Mouse (Mus musculus): Measurements from ENCODE around the gene Med19. TPM values are rescaled to one million over a fixed set of nuclear protein-coding genes. Genes with fewer than 3 reads are reported as not detected.

Gene Med19
- total RNA-seq (2014; rRNA removed) (46.8 and 47.5 TPM in 2 replicates), polyA plus RNA-seq (2015; fragmentation: Nextera tagmentation; extraction: Ambion mirVana) (45.8 and 48.7 TPM in 2 replicates)

GRCm38 (mm10) chr2:84677968-84678880 lies at the start of gene Med19, which contains the start of gene Gm28635:
Gene Med19, plus strand, starts transcription at chr2:84678402.
Gene Gm28635, minus strand, starts transcription at chr2:84678041.
- Histone ChIP-seq H3K9me3 (ENCODE audit: low read length) (no peaks in the 10 kb centered on the region), H3K36me3 (ENCODE audit: insufficient read depth) (peaks cover 30% of the 10 kb centered on the region), H3K9ac (peak within 1 kb of the TSS; percentile 77), H3K4me2 (ENCODE audit: low read depth) (peak within 1 kb of the TSS; percentile 84), H3K4me3 (ENCODE audit: low read depth, low read length) (peak within 1 kb of the TSS; percentile 99), H3K27me3 (ENCODE audit: insufficient read depth, low read length) (no peaks in the 10 kb centered on the region), H3K4me1 (ENCODE audit: insufficient read depth) (0 out of 2 replicates have a peak, but pooled peaks cover 14% of the 10 kb centered on the region), H3K27ac (ENCODE audit: low read depth, low read length) (peak within 1 kb of the TSS; percentile 80)
- WGBS = 1% methylated on average over 44 of the region's 44 CpGs
- TF ChIP-seq CTCF (IDR thresholded peaks at IDR 0.05; ENCODE audit: low read depth) = no peak
- peak; percentile 98 for DNase-seq
- ATAC-seq = peak; percentile 99

DNA sequence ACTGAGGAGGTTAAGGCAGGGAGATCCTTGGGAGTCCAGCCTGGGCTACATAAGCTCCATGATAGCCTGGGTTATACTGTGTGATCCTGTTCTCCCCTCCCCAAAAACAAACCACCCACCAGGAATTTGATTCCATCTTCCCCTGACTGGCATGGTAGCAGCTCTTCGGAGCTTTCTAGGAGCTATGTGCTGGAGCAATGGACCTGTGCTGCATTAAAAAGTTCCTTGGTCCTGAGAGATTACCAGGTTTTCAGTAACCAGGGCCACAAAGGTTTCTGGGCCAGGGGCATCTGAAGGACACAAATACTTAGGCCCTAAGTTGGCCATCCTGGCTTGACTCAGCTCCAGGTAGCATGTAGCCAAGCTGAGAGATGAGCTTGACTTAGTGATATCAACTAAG lies 46.2 kb upstream of the Med19 start:
- Histone ChIP-seq H3K27me3 (ENCODE audit: insufficient read depth, low read length) (no peaks in the 10 kb centered on the region), H3K9ac (no peak overlapping the region), H3K27ac (ENCODE audit: low read depth, low read length) (no peak overlapping the region), H3K4me3 (ENCODE audit: low read depth, low read length) (no peak overlapping the region), H3K4me1 (ENCODE audit: insufficient read depth) (peaks cover 17% of the 10 kb centered on the region), H3K4me2 (ENCODE audit: low read depth) (no peak overlapping the region), H3K36me3 (ENCODE audit: insufficient read depth) (0 out of 2 replicates have a peak, but pooled peaks cover 4% of the 10 kb centered on the region), H3K9me3 (ENCODE audit: low read length) (no peaks in the 10 kb centered on the region)
- ATAC-seq = no peak
- no peak for DNase-seq
- 96% methylated on average over 1 of the region's 1 CpGs for WGBS
- no peak for TF ChIP-seq CTCF (IDR thresholded peaks at IDR 0.05; ENCODE audit: low read depth)

DNA sequence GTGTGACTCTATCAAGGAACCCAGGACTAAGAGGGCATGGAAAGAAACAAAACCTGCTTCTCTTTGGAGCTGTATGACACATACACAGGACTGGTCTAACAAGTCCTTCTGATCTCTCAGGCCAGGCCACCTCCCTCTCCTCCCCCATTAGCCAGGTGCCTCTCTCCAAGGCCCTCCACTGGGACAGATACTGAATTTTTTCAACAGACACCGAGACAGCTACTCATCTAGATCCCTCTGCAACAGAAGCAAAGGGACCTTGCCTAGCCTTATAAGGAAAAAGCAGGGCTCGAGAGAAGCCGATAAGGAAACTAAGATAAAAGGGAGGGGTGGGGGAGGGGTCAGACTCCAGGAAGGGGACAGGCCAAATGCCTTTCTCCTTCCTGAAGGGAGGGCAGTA lies 45.2 kb upstream of the Med19 start:
- 0 out of 2 replicates have a peak, but pooled peaks cover 4% of the 10 kb centered on the region for H3K36me3 ChIP-seq (ENCODE audit: insufficient read depth)
- H3K27me3 ChIP-seq (ENCODE audit: insufficient read depth, low read length) = no peaks in the 10 kb centered on the region
- no peak overlapping the region for H3K27ac ChIP-seq (ENCODE audit: low read depth, low read length)
- DNase-seq = no peak
- ATAC-seq = no peak
- no peaks in the 10 kb centered on the region for H3K9me3 ChIP-seq (ENCODE audit: low read length)
- H3K4me2 ChIP-seq (ENCODE audit: low read depth) = no peak overlapping the region
- no peak for TF ChIP-seq CTCF (IDR thresholded peaks at IDR 0.05; ENCODE audit: low read depth)
- no peak overlapping the region for H3K9ac ChIP-seq
- H3K4me1 ChIP-seq (ENCODE audit: insufficient read depth) = peaks cover 25% of the 10 kb centered on the region
- 20% methylated on average over 3 of the region's 3 CpGs for WGBS
- H3K4me3 ChIP-seq (ENCODE audit: low read depth, low read length) = no peak overlapping the region

- no peak for TF ChIP-seq CTCF (IDR thresholded peaks at IDR 0.05; ENCODE audit: low read depth)
- Histone ChIP-seq H3K4me2 (ENCODE audit: low read depth) (no peak overlapping the region), H3K27ac (ENCODE audit: low read depth, low read length) (no peak overlapping the region), H3K27me3 (ENCODE audit: insufficient read depth, low read length) (no peaks in the 10 kb centered on the region), H3K4me3 (ENCODE audit: low read depth, low read length) (no peak overlapping the region), H3K9ac (no peak overlapping the region), H3K4me1 (ENCODE audit: insufficient read depth) (peaks cover 25% of the 10 kb centered on the region), H3K36me3 (ENCODE audit: insufficient read depth) (0 out of 2 replicates have a peak, but pooled peaks cover 4% of the 10 kb centered on the region), H3K9me3 (ENCODE audit: low read length) (no peaks in the 10 kb centered on the region)
- ATAC-seq (no peak), DNase-seq (no peak)
- WGBS = 71% methylated on average over 4 of the region's 4 CpGs
Observed at GRCm38 (mm10) chr2:84634006-84634405, 44.2 kb upstream of the Med19 start.

GRCm38 (mm10) chr2:84634934-84635482 lies 43.2 kb upstream of the Med19 start:
- WGBS = 19% methylated on average over 4 of the region's 4 CpGs
- Histone ChIP-seq H3K4me3 (ENCODE audit: low read depth, low read length) (no peak overlapping the region), H3K4me2 (ENCODE audit: low read depth) (no peak overlapping the region), H3K9ac (no peak overlapping the region), H3K9me3 (ENCODE audit: low read length) (no peaks in the 10 kb centered on the region), H3K36me3 (ENCODE audit: insufficient read depth) (0 out of 2 replicates have a peak, but pooled peaks cover 4% of the 10 kb centered on the region), H3K27me3 (ENCODE audit: insufficient read depth, low read length) (no peaks in the 10 kb centered on the region), H3K4me1 (ENCODE audit: insufficient read depth) (peaks cover 25% of the 10 kb centered on the region), H3K27ac (ENCODE audit: low read depth, low read length) (peak overlapping the region; percentile 79)
- no peak for DNase-seq
- ATAC-seq = peak; percentile 34
- TF ChIP-seq CTCF (IDR thresholded peaks at IDR 0.05; ENCODE audit: low read depth) = no peak

DNA sequence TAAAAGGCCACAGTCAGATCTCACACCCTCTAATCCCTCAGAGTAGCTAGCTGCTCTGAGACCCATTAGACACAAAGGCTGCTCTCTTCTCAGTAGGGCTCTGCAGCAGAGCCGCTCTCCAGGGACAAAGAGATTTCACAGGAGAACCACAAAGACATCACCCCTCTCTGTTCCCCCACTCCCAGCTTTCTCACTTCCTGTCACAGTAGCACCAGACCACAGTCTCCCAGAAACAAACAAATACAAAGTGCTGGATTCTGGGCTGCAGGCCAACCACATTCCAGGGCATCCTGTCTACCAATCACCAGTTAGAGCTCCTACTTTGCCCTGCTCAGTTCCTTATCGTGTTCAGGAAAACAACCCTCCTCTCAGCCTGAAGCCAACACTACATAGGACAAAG lies 42.6 kb upstream of the Med19 start:
- Histone ChIP-seq H3K27me3 (ENCODE audit: insufficient read depth, low read length) (no peaks in the 10 kb centered on the region), H3K36me3 (ENCODE audit: insufficient read depth) (0 out of 2 replicates have a peak, but pooled peaks cover 4% of the 10 kb centered on the region), H3K9me3 (ENCODE audit: low read length) (no peaks in the 10 kb centered on the region), H3K27ac (ENCODE audit: low read depth, low read length) (peak overlapping the region; percentile 79), H3K4me2 (ENCODE audit: low read depth) (no peak overlapping the region), H3K9ac (no peak overlapping the region), H3K4me1 (ENCODE audit: insufficient read depth) (peaks cover 25% of the 10 kb centered on the region), H3K4me3 (ENCODE audit: low read depth, low read length) (no peak overlapping the region)
- peak; percentile 92 for ATAC-seq
- TF ChIP-seq CTCF (IDR thresholded peaks at IDR 0.05; ENCODE audit: low read depth) = no peak
- WGBS = 4% methylated on average over 2 of the region's 2 CpGs
- DNase-seq = peak; percentile 83
